Mouse (Mus musculus) heart, postnatal 0 days (tissue): ENCODE measurements around the gene Chtf18. TPM values are rescaled to one million over a fixed set of nuclear protein-coding genes. Genes with fewer than 3 reads are reported as not detected.

Source experiments
- ATAC-seq: fragments of 200-750 bp; cut with Nextera tagmentation; 2 replicates; pipeline ENCODE4 v1.8.0; 2017; ENCODE audit warnings: low read depth, moderate number of reproducible peaks, moderate library complexity; ENCODE audit not compliant: insufficient read depth
- DNase-seq: peaks from one replicate; pipeline ENCODE4 v3.0.0-alpha.2; 2016; ENCODE audit warnings: low spot score
- H3K27ac ChIP-seq: fragments of 300-500 bp; sonication (generic); 2 replicates; pipeline ENCODE4 v1.5.1; 2014; ENCODE audit warnings: low read depth, mild to moderate bottlenecking
- H3K27me3 ChIP-seq: fragments of 300-500 bp; sonication (generic); 2 replicates; pipeline ENCODE4 v1.6.1; 2014; ENCODE audit warnings: low read length, mixed read lengths; ENCODE audit not compliant: control insufficient read depth, insufficient read depth
- H3K36me3 ChIP-seq: fragments of 300-500 bp; sonication (generic); replicated peaks from 2 replicates; pipeline ENCODE4 v1.6.1; 2014; ENCODE audit warnings: low read length, mixed read lengths; ENCODE audit not compliant: control insufficient read depth, insufficient read depth
- H3K4me1 ChIP-seq: fragments of 300-500 bp; sonication (generic); 2 replicates; pipeline ENCODE4 v1.6.1; 2014; ENCODE audit warnings: antibody characterized with exemption; ENCODE audit not compliant: control insufficient read depth, insufficient read depth
- H3K4me2 ChIP-seq: fragments of 300-500 bp; sonication (generic); 2 replicates; pipeline ENCODE4 v1.6.1; 2014; ENCODE audit warnings: low read depth, mild to moderate bottlenecking, low read length, moderate library complexity
- H3K4me3 ChIP-seq: fragments of 300-500 bp; sonication (generic); 2 replicates; pipeline ENCODE4 v1.5.1; 2014; ENCODE audit warnings: low read depth, low read length
- H3K9ac ChIP-seq: fragments of 300-500 bp; sonication (generic); replicated peaks from 2 replicates; pipeline ENCODE4 v1.6.1; 2014; ENCODE audit warnings: low read depth, low read length, mixed read lengths
- H3K9me3 ChIP-seq: fragments of 300-500 bp; sonication (generic); replicated peaks from 2 replicates; pipeline ENCODE4 v1.6.1; 2016; ENCODE audit warnings: low read length; ENCODE audit not compliant: control insufficient read depth
- CTCF ChIP-seq: IDR thresholded peaks from 2 replicates; pipeline ENCODE4 v1.5.1; 2016; ENCODE audit warnings: antibody characterized with exemption, control low read depth, low read depth
- EP300 ChIP-seq: IDR thresholded peaks from 2 replicates; pipeline ENCODE4 v1.6.1; 2016; ENCODE audit warnings: antibody characterized with exemption, low read depth
- WGBS: fragments of 180-500 bp; shearing (Covaris S2); extraction: QIAGEN DNeasy Blood & Tissue Kit; methylation state at CpG from one replicate; pipeline ENCODE4 v1.1.7; 2014; 5-methylcytosine and 5-hydroxymethylcytosine counted together
- polyA plus RNA-seq: library from polyadenylated mRNA; unstranded; fragments of >200 nt; fragmentation: Nextera tagmentation; extraction: Ambion mirVana; gene quantifications from 2 replicates; pipeline ENCODE4 v1.2.1, GENCODE M21; 2015
- total RNA-seq: library from RNA; depleted of rRNA; stranded (reverse); fragments of >200 nt; gene quantifications from 2 replicates; pipeline ENCODE4 v1.2.3, GENCODE M21; 2014; ENCODE audit warnings: low replicate concordance

Gene Chtf18
- total and polyA plus RNA-seq, 2 experiments from 2014 or later, result 3.9 to 9.1 TPM

GRCm38 (mm10) chr17:25717691-25718090 is 9.5 kb downstream of the Chtf18 start:
- WGBS, result 8% methylated on average over 6 of the region's 6 CpGs
- DNase-seq (no peak), ATAC-seq (no peak)
- Histone ChIP-seq H3K9ac (0 out of 2 replicates have a peak overlapping the region, but pooled peaks have one; percentile 17), H3K4me2 (peak overlapping the region; percentile 59), H3K4me3 (peak overlapping the region; percentile 44), H3K27me3 (peaks cover 25% of the 10 kb centered on the region), H3K9me3 (no peaks in the 10 kb centered on the region), H3K36me3 (peaks cover 17% of the 10 kb centered on the region; the same call in 1 of the 2 replicates), H3K27ac (no peak overlapping the region), H3K4me1 (no peaks in the 10 kb centered on the region; the same call in 1 of the 2 replicates)
- TF ChIP-seq EP300, result no peak
- no peak for TF ChIP-seq CTCF

- 0 out of 2 replicates have a peak, but pooled peaks cover 13% of the 10 kb centered on the region for H3K36me3 ChIP-seq
- ATAC-seq (peak; percentile 21; the same call in 1 of the 2 replicates), DNase-seq (no peak)
- peaks cover 25% of the 10 kb centered on the region for H3K27me3 ChIP-seq
- TF ChIP-seq EP300 (no peak), CTCF (no peak)
- H3K4me1 ChIP-seq, result no peaks in the 10 kb centered on the region; the same call in 1 of the 2 replicates
- H3K9ac ChIP-seq, result peak within 1 kb of the TSS; percentile 17; the same call in 1 of the 2 replicates
- WGBS, result 3% methylated on average over 42 of the region's 45 CpGs
- peak within 1 kb of the TSS; percentile 59 for H3K4me2 ChIP-seq
- peak within 1 kb of the TSS; percentile 44 for H3K4me3 ChIP-seq
- no peaks in the 10 kb centered on the region for H3K9me3 ChIP-seq
- H3K27ac ChIP-seq, result no peak within 1 kb of the TSS
Observed at GRCm38 (mm10) chr17:25716711-25717637, 10.2 kb downstream of the Chtf18 start, which contains the start of gene Gng13. Gng13 (plus strand) TSS chr17:25717171.

GRCm38 (mm10) chr17:25716130-25716529 is 11.1 kb downstream of the Chtf18 start:
- no peak overlapping the region for H3K4me3 ChIP-seq
- no peaks in the 10 kb centered on the region; the same call in 1 of the 2 replicates for H3K4me1 ChIP-seq
- H3K9me3 ChIP-seq, result no peaks in the 10 kb centered on the region
- no peak overlapping the region for H3K9ac ChIP-seq
- no peak overlapping the region for H3K4me2 ChIP-seq
- H3K36me3 ChIP-seq, result 0 out of 2 replicates have a peak, but pooled peaks cover 13% of the 10 kb centered on the region
- 13% methylated on average over 6 of the region's 6 CpGs for WGBS
- DNase-seq (no peak), ATAC-seq (no peak)
- no peak overlapping the region for H3K27ac ChIP-seq
- H3K27me3 ChIP-seq, result peaks cover 25% of the 10 kb centered on the region
- TF ChIP-seq EP300 (no peak), CTCF (no peak)

- ATAC-seq (no peak), DNase-seq (no peak)
- no peak overlapping the region for H3K4me2 ChIP-seq
- WGBS, result 54% methylated on average over 3 of the region's 3 CpGs
- H3K9ac ChIP-seq, result no peak overlapping the region
- no peaks in the 10 kb centered on the region for H3K9me3 ChIP-seq
- no peak overlapping the region for H3K4me3 ChIP-seq
- H3K27ac ChIP-seq, result no peak overlapping the region
- H3K4me1 ChIP-seq, result no peaks in the 10 kb centered on the region; the same call in 1 of the 2 replicates
- H3K27me3 ChIP-seq, result peaks cover 25% of the 10 kb centered on the region
- no peak for TF ChIP-seq CTCF
- no peak for TF ChIP-seq EP300
- 0 out of 2 replicates have a peak, but pooled peaks cover 11% of the 10 kb centered on the region for H3K36me3 ChIP-seq
Observed at GRCm38 (mm10) chr17:25715627-25716026, 11.6 kb downstream of the Chtf18 start.

GRCm38 (mm10) chr17:25711136-25711535 is 16.1 kb downstream of the Chtf18 start:
- H3K4me1 ChIP-seq, result no peaks in the 10 kb centered on the region
- ATAC-seq, result no peak
- no peak for TF ChIP-seq EP300
- TF ChIP-seq CTCF, result no peak

More at GRCm38 (mm10) chr17:25711136-25711535, 16.1 kb downstream of the Chtf18 start:
- Histone ChIP-seq H3K9ac (no peak overlapping the region), H3K9me3 (peaks cover 4% of the 10 kb centered on the region), H3K4me2 (no peak overlapping the region), H3K36me3 (no peaks in the 10 kb centered on the region), H3K4me3 (no peak overlapping the region), H3K27me3 (peaks cover 6% of the 10 kb centered on the region), H3K27ac (no peak overlapping the region)
- WGBS, result 50% methylated on average over 4 of the region's 4 CpGs
- DNase-seq, result no peak
